Mouse (Mus musculus) neutrophil, adult 65 days (primary cell): ENCODE data around the gene 1500009L16Rik. TPM values are rescaled to one million over a fixed set of nuclear protein-coding genes. Genes with fewer than 3 reads are reported as not detected.

ENCODE experiments used
- total RNA-seq: library from RNA; stranded (reverse); gene quantifications from 2 replicates; pipeline ENCODE4 v1.2.4, GENCODE M21; 2023

Gene 1500009L16Rik
- not detected in 2 replicates for total RNA-seq

GRCm38 (mm10) chr10:83722579-83723031 is at the start of gene 1500009L16Rik:
Gene 1500009L16Rik (plus strand): TSS chr10:83722865.

Other genes with a start within 250 kb of the 1500009L16Rik start
- 0.18 TPM in 1 of 2 replicates, not detected in the other for gene Aldh1l2, start 188.7 kb upstream of the 1500009L16Rik start, total RNA-seq
- 27.8 and 35.1 TPM in 2 replicates for gene Washc4, start 179.1 kb upstream of the 1500009L16Rik start, total RNA-seq
- 15.1 and 16.7 TPM in 2 replicates for gene Appl2, start 74.1 kb upstream of the 1500009L16Rik start, total RNA-seq